Mouse (Mus musculus) stomach, postnatal 0 days (tissue): ENCODE results near the gene 4930572O03Rik. TPM values are rescaled to one million over a fixed set of nuclear protein-coding genes. Genes with fewer than 3 reads are reported as not detected.
"Not testable (repeated sequence)": the region's sequence is repeated elsewhere in the genome, so short reads cannot be mapped to it uniquely, and the experiment has no call there.

Experiments used
- ATAC-seq: fragments of 200-750 bp; cut with Nextera tagmentation; 2 replicates; pipeline ENCODE4 v1.8.0; 2017; ENCODE audit not compliant: low FRiP score, low TSS enrichment
- DNase-seq: peaks from one replicate; pipeline ENCODE4 v3.0.0-alpha.2; 2016; ENCODE audit warnings: low spot score
- H3K27ac ChIP-seq: fragments of 300-500 bp; sonication (generic); replicated peaks from 2 replicates; pipeline ENCODE4 v1.5.1; 2014; ENCODE audit warnings: mild to moderate bottlenecking, control low read depth
- H3K27me3 ChIP-seq: fragments of 300-500 bp; sonication (generic); 2 replicates; pipeline ENCODE4 v1.6.1; 2014; ENCODE audit warnings: low read length; ENCODE audit not compliant: control insufficient read depth, insufficient read depth
- H3K36me3 ChIP-seq: fragments of 300-500 bp; sonication (generic); 2 replicates; pipeline ENCODE4 v1.6.1; 2014; ENCODE audit warnings: low read length, mixed read lengths; ENCODE audit not compliant: control insufficient read depth, insufficient read depth
- H3K4me1 ChIP-seq: fragments of 300-500 bp; sonication (generic); replicated peaks from 2 replicates; pipeline ENCODE4 v1.6.1; 2014; ENCODE audit warnings: antibody characterized with exemption; ENCODE audit not compliant: control insufficient read depth, insufficient read depth
- H3K4me2 ChIP-seq: fragments of 300-500 bp; sonication (generic); replicated peaks from 2 replicates; pipeline ENCODE4 v1.6.1; 2014; ENCODE audit warnings: low read depth, mild to moderate bottlenecking, control low read depth, moderate library complexity
- H3K4me3 ChIP-seq: fragments of 300-500 bp; sonication (generic); 2 replicates; pipeline ENCODE4 v1.5.1; 2014; ENCODE audit warnings: low read depth, low read length, control low read depth
- H3K9ac ChIP-seq: fragments of 300-500 bp; sonication (generic); 2 replicates; pipeline ENCODE4 v1.6.1; 2014; ENCODE audit warnings: mild to moderate bottlenecking, low read length, control low read depth, mixed read lengths
- H3K9me3 ChIP-seq: fragments of 300-500 bp; sonication (generic); 2 replicates; pipeline ENCODE4 v1.6.1; 2016; ENCODE audit warnings: low read length; ENCODE audit not compliant: control insufficient read depth
- WGBS: fragments of 180-500 bp; shearing (Covaris S2); extraction: QIAGEN DNeasy Blood & Tissue Kit; methylation state at CpG from one replicate; pipeline ENCODE4 v1.1.7; 2014; 5-methylcytosine and 5-hydroxymethylcytosine counted together
- polyA plus RNA-seq: library from polyadenylated mRNA; unstranded; fragments of >200 nt; fragmentation: Nextera tagmentation; extraction: Ambion mirVana; gene quantifications from 2 replicates; pipeline ENCODE4 v1.2.1, GENCODE M21; 2015

The 4930572O03Rik gene
- polyA plus RNA-seq, 1 experiment from 2014 or later: not detected

DNA sequence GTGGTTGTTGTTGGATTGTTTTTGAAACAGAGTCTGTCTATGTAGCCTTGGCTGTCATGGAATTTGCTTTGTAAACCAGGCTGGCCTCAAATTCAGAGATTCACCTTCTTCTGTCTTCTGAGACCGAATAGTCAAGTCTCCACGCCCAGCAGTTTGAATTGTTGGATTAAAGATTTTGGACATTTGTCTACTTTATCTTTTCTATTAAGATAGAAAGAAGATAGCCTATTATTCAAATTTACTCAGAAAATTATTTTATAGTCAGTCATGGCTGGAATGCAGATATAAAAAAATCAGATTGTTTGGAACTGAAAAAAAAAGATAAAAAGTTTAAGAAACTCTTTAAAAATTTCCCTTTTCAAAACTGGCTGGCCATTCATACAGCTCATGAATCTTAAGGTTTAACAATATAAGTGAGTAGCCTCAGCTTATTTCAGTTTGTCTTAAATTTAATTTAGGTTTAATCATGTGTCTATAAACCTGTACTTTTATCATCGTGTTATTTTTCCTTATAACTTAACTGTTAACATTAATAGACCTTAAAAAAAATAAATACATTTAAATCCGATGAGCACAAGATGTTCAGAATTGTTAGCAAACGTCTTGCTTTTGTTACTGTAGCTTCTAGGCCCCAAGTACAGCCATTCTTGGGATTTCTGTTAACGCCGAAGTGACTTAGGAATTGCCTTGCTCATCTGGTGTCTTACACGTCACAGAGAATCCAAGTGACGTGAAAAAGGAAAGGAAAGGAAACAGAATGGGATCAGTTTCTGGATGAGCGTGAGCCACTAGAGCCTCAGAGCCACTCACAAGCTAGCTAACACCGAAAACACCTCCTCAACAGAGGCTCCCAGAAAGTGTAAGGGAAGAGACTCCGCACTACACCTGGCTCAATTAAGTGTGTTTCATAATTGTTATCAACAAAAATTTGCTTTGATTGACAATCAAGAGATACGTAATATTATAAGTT lies 23.4 kb upstream of the 4930572O03Rik start:
- H3K9ac ChIP-seq, H3K4me1 ChIP-seq, H3K27ac ChIP-seq, H3K4me3 ChIP-seq, H3K36me3 ChIP-seq, H3K9me3 ChIP-seq, H3K27me3 ChIP-seq, H3K4me2 ChIP-seq: not testable (repeated sequence)
- DNase-seq (peak; percentile 16), ATAC-seq (peak; percentile 75)
- 66% methylated on average over 13 of the region's 13 CpGs for WGBS

DNA sequence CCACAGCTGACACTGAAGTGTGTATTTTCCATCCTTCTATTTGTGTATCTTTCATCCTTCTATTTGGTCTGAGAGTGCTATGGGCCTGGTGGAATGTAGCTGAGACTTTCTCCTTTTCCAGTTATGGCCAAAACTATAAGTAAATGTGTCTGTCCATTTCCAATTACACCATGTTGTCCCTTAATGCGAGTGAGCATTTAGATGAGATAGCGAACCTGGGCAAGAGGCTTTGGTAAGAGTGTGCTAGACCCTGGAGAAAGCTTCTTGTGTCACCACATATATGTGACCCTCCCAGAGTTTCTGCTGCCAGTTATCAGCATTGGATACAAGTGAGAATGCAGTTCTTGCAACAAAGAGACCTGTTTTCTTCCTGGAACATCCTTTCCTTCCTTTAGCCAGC lies 22.0 kb upstream of the 4930572O03Rik start:
- not testable (repeated sequence) for H3K36me3 ChIP-seq, H3K27ac ChIP-seq, H3K9me3 ChIP-seq, H3K27me3 ChIP-seq, H3K4me2 ChIP-seq, H3K9ac ChIP-seq, H3K4me3 ChIP-seq, H3K4me1 ChIP-seq, ATAC-seq
- peak; percentile 16 for DNase-seq
- WGBS: 61% methylated on average over 2 of the region's 2 CpGs

DNA sequence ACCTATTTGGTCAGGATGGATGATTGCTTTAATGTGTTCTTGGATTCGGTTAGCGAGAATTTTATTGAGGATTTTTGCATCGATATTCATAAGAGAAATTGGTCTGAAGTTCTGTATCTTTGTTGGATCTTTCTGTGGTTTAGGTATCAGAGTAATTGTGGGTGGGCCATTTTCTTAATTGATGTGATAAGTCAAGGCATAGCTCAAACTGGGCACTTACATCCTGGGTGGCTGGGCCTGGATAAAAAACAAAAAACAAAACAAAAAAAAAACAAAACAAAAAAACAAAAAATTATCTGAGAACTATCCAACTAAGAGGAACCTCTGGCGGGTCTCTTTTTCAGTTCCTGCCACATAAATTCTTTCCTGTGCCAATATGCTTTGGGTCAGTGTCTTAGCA lies 20.9 kb upstream of the 4930572O03Rik start:
- WGBS: 81% methylated on average over 2 of the region's 4 CpGs
- not testable (repeated sequence) for DNase-seq

DNA sequence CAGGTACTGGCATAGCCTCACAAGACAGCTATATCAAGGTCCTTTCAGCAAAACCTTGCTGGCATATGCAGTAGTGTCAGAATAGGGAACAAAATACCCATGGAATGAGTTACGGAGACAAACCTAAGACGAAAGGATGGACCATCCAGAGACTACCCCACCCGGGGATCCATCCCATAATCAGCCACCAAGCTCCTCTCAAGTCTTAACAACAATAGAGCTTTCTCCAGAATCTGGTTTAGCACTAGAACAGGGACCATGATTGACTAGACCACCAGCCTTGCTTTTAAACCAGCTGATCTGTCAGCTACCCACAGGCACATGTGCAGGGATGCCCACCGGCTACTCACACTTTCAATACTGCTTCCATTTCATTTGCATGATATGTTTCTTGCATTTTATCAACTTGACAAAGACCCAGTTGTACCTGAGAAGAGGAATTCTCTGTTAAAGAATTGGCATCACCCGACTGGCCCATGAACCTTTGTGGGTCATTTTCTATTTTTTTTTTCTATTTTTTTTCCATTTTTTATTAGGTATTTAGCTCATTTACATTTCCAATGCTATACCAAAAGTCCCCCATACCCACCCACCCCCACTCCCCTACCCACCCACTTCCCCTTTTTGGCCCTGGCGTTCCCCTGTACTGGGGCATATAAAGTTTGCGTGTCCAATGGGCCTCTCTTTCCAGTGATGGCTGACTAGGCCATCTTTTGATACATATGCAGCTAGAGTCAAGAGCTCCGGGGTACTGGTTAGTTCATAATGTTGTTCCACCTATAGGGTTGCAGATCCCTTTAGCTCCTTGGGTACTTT lies 17.8 kb upstream of the 4930572O03Rik start:
- not testable (repeated sequence) for H3K9me3 ChIP-seq, H3K4me3 ChIP-seq, H3K9ac ChIP-seq, H3K27me3 ChIP-seq, H3K27ac ChIP-seq, H3K4me2 ChIP-seq, DNase-seq, H3K4me1 ChIP-seq, H3K36me3 ChIP-seq
- ATAC-seq: peak; percentile 74
- WGBS: 92% methylated on average over 5 of the region's 8 CpGs

More for the DNA sequence above, 20.9 kb upstream of the 4930572O03Rik start:
- not testable (repeated sequence) for H3K36me3 ChIP-seq, H3K9ac ChIP-seq, H3K27ac ChIP-seq, H3K27me3 ChIP-seq, H3K4me2 ChIP-seq, H3K4me3 ChIP-seq, H3K4me1 ChIP-seq, H3K9me3 ChIP-seq
- ATAC-seq: peak; percentile 80

DNA sequence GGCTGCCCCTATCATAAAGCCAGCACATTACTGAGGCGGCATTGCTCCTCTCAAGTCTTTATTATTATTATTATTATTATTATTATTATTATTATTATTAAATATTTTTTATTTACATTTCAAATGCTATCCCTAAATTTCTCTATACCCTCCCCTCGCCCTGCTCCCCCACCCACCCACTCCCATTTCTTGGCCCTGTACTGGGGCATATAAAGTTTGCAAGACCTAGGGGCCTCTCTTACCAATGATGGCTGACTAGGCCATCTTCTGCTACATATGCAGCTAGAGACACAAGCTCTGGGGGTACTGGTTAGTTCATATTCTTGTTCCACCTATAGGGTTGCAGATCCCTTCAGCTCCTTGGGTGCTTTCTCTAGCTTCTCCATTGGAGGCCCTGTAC lies 17.1 kb upstream of the 4930572O03Rik start:
- not testable (repeated sequence) for H3K9ac ChIP-seq, H3K36me3 ChIP-seq, H3K4me1 ChIP-seq, H3K4me3 ChIP-seq, ATAC-seq, DNase-seq, H3K4me2 ChIP-seq, H3K27me3 ChIP-seq, H3K27ac ChIP-seq, H3K9me3 ChIP-seq
- WGBS: 73% methylated on average over 2 of the region's 2 CpGs

DNA sequence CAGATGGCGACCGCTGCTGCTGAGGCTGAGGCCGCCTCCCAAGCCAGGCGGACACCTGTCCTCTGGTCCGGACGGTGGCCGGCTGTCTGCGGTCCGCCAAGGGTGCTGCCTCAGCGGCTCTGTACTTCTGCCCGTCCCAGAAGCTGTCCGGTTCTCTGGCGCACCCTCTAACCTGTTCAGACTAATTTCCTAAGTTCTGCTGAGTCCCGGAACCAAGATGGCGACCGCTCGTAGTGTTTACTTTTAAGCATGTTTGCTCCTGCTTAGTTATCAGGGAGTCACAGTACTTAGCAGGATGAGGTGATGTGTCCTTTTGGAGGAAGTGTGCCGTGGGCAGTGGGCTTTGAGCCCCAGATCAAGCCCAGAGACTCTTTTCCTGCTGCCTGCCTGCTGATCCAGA lies 13.9 kb upstream of the 4930572O03Rik start:
- 80% methylated on average over 7 of the region's 18 CpGs for WGBS
- H3K9me3 ChIP-seq, H3K4me2 ChIP-seq, H3K27ac ChIP-seq, H3K4me1 ChIP-seq, H3K9ac ChIP-seq, H3K4me3 ChIP-seq, H3K36me3 ChIP-seq, H3K27me3 ChIP-seq: not testable (repeated sequence)
- DNase-seq: peak; percentile 13
- 0 out of 2 replicates have a peak, but pooled peaks have one; percentile 45 for ATAC-seq

DNA sequence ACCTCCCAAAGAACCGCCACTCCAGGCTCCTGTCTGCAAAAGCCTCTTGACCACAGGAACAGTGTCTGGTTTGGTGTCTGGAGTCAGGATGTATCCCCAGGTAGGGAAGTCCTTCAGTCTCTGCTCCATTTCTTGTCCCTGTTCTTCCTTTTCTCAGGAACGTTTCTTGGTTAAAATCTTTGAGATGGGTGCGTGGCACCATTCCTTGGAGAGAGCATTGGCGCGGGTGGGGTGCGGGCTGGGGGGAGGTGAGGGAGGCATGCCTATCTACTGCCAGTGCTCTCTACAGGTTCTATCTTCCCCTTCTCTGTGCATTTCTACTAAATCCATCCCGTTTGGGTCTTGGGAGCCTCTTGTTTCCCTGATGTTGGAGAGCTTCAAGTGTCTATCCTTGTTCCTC lies 7.0 kb upstream of the 4930572O03Rik start:
- 69% methylated on average over 7 of the region's 7 CpGs for whole genome bisulfite sequencing
- H3K4me1 ChIP-seq, H3K36me3 ChIP-seq, H3K4me3 ChIP-seq, H3K27me3 ChIP-seq, H3K9me3 ChIP-seq, H3K27ac ChIP-seq, ATAC-seq, H3K4me2 ChIP-seq, H3K9ac ChIP-seq: not testable (repeated sequence)
- DNase-seq: peak; percentile 39
